Mouse (Mus musculus): ENCODE data around the gene Rnf41. TPM values are rescaled to one million over a fixed set of nuclear protein-coding genes. Genes with fewer than 3 reads are reported as not detected.

Rnf41 gene
- polyA plus RNA-seq, 1 experiment from 2014 or later = 40.8 TPM

DNA sequence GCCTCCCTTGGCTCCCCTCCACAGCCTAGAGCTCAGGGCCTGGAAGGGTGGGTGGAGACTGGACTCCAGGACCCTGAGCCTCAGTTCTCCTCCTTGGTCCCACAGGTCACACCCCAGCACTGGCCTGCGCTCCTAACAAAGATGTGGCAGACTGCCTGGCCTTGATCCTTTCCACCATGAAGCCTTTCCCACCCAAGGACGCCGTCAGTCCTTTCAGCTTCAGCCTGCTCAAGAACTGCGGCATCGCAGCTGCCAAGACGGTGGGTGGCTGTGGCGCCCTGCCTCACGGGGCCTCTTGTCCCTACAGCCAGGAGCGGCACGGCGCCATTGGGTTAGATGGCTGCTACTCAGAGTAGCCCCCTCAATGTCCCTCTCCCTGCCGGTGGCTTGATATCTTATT is 21.1 kb upstream of the Rnf41 start:
- Histone ChIP-seq H3K4me3 (no peak overlapping the region), H3K27me3 (no peaks in the 10 kb centered on the region), H3K9ac (no peak overlapping the region), H3K36me3 (peaks cover 97% of the 10 kb centered on the region), H3K4me2 (no peak overlapping the region), H3K4me1 (peaks cover 4% of the 10 kb centered on the region), H3K9me3 (no peaks in the 10 kb centered on the region), H3K27ac (no peak overlapping the region)
- 88% methylated on average over 12 of the region's 12 CpGs for WGBS
- ATAC-seq (ENCODE audit: insufficient number of reproducible peaks, low FRiP score, low TSS enrichment, low read depth) = no peak

- Histone ChIP-seq H3K4me3 (no peak overlapping the region), H3K27ac (no peak overlapping the region), H3K36me3 (peaks cover 97% of the 10 kb centered on the region), H3K4me2 (no peak overlapping the region), H3K9me3 (no peaks in the 10 kb centered on the region), H3K27me3 (no peaks in the 10 kb centered on the region), H3K4me1 (peaks cover 7% of the 10 kb centered on the region), H3K9ac (no peak overlapping the region)
- 85% methylated on average over 6 of the region's 6 CpGs for WGBS
- ATAC-seq (ENCODE audit: insufficient number of reproducible peaks, low FRiP score, low TSS enrichment, low read depth) = no peak
Observed at GRCm38 (mm10) chr10:128391850-128392249, 19.6 kb upstream of the Rnf41 start.

DNA sequence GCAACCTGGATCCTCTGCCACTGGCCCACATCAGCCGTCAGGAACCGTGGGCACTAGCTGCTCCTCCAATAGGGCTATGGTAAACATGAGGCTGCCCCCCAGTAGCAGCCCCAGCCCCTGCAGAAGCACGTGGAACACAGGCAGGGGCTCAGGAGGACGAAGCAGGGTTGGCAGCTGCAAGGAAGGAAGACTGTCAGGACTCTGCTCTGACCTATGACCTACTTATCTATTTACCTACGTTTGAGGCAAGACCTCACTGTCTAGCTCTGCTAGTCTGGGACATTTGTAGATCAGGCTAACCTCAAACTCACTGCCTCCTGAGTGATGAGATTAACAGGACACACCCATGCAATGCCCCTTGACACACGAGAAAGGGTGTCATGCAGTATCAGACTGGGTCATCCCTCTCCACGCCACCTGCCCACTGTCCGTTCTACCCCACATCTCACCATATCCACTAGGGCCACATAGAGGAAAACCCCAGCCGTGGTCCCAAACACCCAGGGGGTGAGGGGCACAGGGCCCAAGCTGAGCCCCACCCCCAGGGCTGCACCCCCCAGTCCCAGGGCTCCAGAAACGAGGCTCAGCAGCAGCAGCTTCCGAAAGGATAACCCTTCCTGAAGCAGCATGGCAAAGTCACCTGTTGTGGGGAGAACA is 15.3 kb upstream of the Rnf41 start:
- WGBS = 68% methylated on average over 11 of the region's 11 CpGs
- Histone ChIP-seq H3K27ac (no peak overlapping the region), H3K4me1 (peaks cover 17% of the 10 kb centered on the region), H3K9me3 (no peaks in the 10 kb centered on the region), H3K27me3 (no peaks in the 10 kb centered on the region), H3K36me3 (peaks cover 64% of the 10 kb centered on the region), H3K4me2 (no peak overlapping the region), H3K9ac (no peak overlapping the region), H3K4me3 (no peak overlapping the region)
- ATAC-seq (ENCODE audit: insufficient number of reproducible peaks, low FRiP score, low TSS enrichment, low read depth) = no peak

DNA sequence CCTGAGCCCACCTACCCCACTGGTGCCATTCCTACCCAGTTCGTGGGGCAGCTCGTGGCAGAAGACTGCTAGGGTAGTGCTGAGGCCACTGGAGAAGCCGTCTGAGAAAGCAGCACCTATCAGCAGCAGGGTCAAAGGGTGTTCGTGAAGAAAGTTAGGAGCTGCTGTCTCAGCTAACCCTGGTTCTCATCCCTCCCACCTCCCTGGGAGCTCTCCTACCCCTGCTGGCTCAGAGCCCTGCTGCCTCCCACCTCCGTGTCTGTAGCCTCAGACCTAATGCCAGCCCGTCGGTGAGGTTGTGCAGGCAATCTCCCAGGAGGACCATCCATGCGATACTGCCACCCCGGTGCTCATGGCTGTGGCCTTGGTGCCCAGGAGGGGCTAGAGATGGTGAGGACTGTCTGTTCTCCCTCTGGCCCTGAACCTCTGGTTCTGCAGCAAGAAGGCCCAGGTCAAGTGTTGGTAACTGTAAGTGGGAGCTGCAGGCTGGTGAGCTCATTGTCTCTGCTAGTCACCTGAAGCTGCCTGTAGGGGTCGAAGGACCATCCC is 14.7 kb upstream of the Rnf41 start:
- no peak overlapping the region for H3K4me3 ChIP-seq
- no peaks in the 10 kb centered on the region for H3K27me3 ChIP-seq
- ATAC-seq (ENCODE audit: insufficient number of reproducible peaks, low FRiP score, low TSS enrichment, low read depth) = no peak
- no peak overlapping the region for H3K4me2 ChIP-seq
- H3K27ac ChIP-seq = no peak overlapping the region
- peaks cover 17% of the 10 kb centered on the region for H3K4me1 ChIP-seq
- H3K36me3 ChIP-seq = peaks cover 57% of the 10 kb centered on the region
- WGBS = 69% methylated on average over 10 of the region's 10 CpGs
- H3K9me3 ChIP-seq = no peaks in the 10 kb centered on the region
- no peak overlapping the region for H3K9ac ChIP-seq

DNA sequence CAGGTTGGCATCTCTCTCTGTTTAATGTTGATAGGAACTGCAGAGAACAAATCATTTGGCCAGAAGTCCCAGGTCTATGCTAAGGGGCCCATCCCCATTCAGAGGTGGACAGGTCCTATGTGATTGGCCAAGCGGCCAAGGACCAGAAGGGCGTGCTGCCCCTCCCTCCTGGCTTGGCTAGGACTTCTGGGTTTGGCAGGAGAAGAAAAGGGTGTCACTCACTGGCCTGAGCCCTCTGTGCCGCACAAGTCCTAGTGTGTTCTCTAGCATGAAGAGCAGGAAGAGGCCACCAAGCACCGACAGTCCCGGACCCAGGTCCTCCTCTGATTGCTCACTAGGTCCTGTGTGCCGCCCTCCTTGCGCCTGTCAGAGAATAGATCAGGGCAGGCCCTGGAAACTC is 14.0 kb upstream of the Rnf41 start:
- Histone ChIP-seq H3K4me3 (no peak overlapping the region), H3K9me3 (no peaks in the 10 kb centered on the region), H3K9ac (no peak overlapping the region), H3K27me3 (no peaks in the 10 kb centered on the region), H3K27ac (no peak overlapping the region), H3K4me1 (peaks cover 17% of the 10 kb centered on the region), H3K4me2 (no peak overlapping the region), H3K36me3 (peaks cover 50% of the 10 kb centered on the region)
- no peak for ATAC-seq (ENCODE audit: insufficient number of reproducible peaks, low FRiP score, low TSS enrichment, low read depth)
- WGBS = 57% methylated on average over 7 of the region's 7 CpGs

- 23% methylated on average over 5 of the region's 5 CpGs for WGBS
- Histone ChIP-seq H3K9me3 (no peaks in the 10 kb centered on the region), H3K36me3 (peaks cover 25% of the 10 kb centered on the region), H3K27ac (no peak overlapping the region), H3K4me1 (peaks cover 13% of the 10 kb centered on the region), H3K9ac (no peak overlapping the region), H3K4me3 (no peak overlapping the region), H3K4me2 (no peak overlapping the region), H3K27me3 (no peaks in the 10 kb centered on the region)
- ATAC-seq (ENCODE audit: insufficient number of reproducible peaks, low FRiP score, low TSS enrichment, low read depth) = no peak; the same call in 1 of the 2 replicates
Observed at GRCm38 (mm10) chr10:128400338-128400737, 11.1 kb upstream of the Rnf41 start.

DNA sequence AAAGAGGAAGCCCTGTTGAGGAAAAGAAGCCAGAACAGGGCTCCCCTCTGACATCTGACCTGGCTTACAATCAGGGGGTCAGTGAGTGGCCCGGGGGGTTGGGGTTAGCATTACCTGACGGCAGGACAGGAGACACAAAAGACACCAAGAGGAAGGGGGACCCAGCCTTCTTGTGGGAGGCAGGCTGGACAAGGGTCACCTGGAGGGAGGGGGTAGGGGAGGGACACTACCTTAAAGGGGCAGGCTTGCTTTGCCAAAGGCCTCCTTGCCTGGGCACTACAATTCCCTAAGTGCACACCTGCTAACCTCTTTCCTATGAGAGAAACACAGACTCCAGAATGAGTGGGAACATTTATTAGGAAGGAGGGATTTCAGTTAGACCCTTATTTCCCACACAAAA is 10.4 kb upstream of the Rnf41 start, which contains the start of gene Slc39a5:
Gene Slc39a5 (minus strand): TSS at position 174 of the 400 bp plus-strand sequence.
- 22% methylated on average over 2 of the region's 2 CpGs for WGBS
- H3K9ac ChIP-seq = no peak within 1 kb of the TSS
- no peak within 1 kb of the TSS for H3K4me2 ChIP-seq
- no peak within 1 kb of the TSS for H3K27ac ChIP-seq
- peaks cover 13% of the 10 kb centered on the region for H3K4me1 ChIP-seq
- no peaks in the 10 kb centered on the region for H3K27me3 ChIP-seq
- ATAC-seq (ENCODE audit: insufficient number of reproducible peaks, low FRiP score, low TSS enrichment, low read depth) = no peak
- H3K36me3 ChIP-seq = peaks cover 21% of the 10 kb centered on the region
- H3K9me3 ChIP-seq = no peaks in the 10 kb centered on the region
- H3K4me3 ChIP-seq = no peak within 1 kb of the TSS

- Histone ChIP-seq H3K4me3 (no peak overlapping the region), H3K27me3 (no peaks in the 10 kb centered on the region), H3K9me3 (no peaks in the 10 kb centered on the region), H3K4me1 (peaks cover 12% of the 10 kb centered on the region), H3K27ac (no peak overlapping the region), H3K4me2 (no peak overlapping the region), H3K36me3 (peaks cover 20% of the 10 kb centered on the region; the same call in 1 of the 2 replicates), H3K9ac (no peak overlapping the region)
- 70% methylated on average over 9 of the region's 9 CpGs for WGBS
- no peak for ATAC-seq (ENCODE audit: insufficient number of reproducible peaks, low FRiP score, low TSS enrichment, low read depth)
Observed at GRCm38 (mm10) chr10:128401638-128402037, 9.8 kb upstream of the Rnf41 start.

- H3K4me1 ChIP-seq = peaks cover 16% of the 10 kb centered on the region
- peaks cover 17% of the 10 kb centered on the region; the same call in 1 of the 2 replicates for H3K36me3 ChIP-seq
- H3K9me3 ChIP-seq = no peaks in the 10 kb centered on the region
- ATAC-seq (ENCODE audit: insufficient number of reproducible peaks, low FRiP score, low TSS enrichment, low read depth) = no peak
- no peak overlapping the region for H3K4me2 ChIP-seq
- no peak overlapping the region for H3K4me3 ChIP-seq
- WGBS = 87% methylated on average over 7 of the region's 7 CpGs
- no peaks in the 10 kb centered on the region for H3K27me3 ChIP-seq
- no peak overlapping the region for H3K9ac ChIP-seq
- H3K27ac ChIP-seq = no peak overlapping the region
Observed at GRCm38 (mm10) chr10:128403931-128404330, 7.5 kb upstream of the Rnf41 start.

DNA sequence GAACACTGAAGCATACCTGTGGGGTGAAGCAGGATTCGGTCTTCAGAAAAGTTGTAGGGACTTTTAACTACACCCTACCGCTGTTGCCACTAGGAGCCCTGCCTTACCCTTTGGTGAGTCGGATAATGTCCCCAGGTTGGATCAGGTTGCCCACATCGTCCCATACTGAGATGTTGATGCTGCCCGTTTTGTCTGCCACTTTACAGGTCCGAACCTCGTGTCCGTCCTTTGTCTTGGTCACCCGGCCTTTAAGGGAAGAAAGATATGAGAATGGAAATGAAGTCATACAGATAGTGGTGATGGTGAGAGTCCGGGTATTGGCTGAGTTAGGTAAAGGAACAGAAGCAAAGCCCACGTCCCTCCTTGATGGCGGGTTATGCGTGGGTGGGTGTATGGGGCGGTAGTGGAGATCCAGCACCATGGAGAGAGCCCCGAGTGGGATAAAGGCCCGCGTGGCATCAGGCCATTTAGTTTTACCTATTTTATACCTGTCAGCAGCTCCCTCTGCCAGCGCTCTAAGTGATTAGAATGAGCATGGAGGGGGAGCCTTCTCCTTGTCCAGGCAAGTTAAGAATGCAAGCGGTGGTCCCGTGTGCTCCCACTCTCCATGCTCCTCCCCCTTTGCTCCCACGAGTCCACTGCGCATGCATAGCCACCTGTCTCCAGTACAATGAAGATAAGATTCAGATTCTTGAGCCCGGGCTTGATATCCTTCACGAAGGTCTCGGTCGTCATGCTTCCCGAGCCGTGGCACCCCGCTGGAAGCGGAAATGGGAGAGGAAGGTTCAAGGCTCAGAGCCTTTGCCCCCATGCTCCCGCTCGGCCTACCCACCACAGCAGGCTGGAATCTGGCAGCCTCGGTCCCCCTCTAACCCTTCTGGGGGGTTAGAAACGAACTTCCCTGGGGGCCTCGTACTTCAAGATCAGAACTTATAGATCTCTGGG is 2.6 kb upstream of the Rnf41 start:
- Histone ChIP-seq H3K36me3 (peaks cover 16% of the 10 kb centered on the region), H3K4me2 (peak overlapping the region; percentile 96), H3K9me3 (no peaks in the 10 kb centered on the region), H3K27ac (peak overlapping the region; percentile 78), H3K4me1 (peaks cover 37% of the 10 kb centered on the region), H3K27me3 (no peaks in the 10 kb centered on the region), H3K9ac (peak overlapping the region; percentile 62), H3K4me3 (peak overlapping the region; percentile 94)
- ATAC-seq (ENCODE audit: insufficient number of reproducible peaks, low FRiP score, low TSS enrichment, low read depth) = no peak
- WGBS = 19% methylated on average over 35 of the region's 35 CpGs

DNA sequence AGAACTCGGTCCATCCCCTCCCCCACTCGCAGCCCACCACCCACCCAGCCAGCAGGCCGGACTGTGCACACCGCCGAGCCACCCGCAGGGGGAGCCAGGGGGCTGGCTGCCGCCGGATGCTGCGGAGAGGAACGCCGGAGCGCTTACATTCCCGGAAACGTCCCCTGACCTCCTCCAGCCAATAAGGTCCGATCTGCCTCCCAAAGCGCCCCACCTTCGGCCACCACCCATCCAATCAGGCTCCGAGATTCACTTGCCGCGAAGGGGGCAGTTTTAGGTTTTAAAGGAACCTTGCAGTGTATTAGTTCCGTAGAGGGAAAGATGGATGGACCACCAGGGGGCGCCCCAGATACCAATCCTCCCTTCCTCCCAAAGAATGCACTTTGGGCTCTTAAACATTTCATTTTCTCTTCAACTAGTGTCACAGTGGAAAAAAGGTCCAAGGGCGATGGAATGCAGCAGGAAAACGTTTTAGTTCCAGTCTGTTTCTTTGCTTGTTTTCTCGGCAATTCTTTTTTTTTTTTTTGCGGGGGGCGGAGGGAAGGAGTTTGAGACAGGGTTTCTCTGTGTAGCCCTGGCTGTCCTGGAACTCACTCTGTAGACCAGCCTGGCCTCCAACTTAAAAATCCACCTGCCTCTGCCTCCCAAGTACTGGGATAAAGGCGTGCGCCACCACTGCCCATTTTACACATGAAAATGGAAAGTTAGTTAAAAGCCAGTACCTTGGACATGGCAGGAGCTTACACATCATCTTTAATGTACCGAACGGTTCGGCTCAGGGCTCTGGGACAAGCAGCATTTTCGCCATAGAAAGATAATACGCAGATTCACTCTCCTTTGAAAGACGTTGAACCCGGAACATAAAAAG is 1.5 kb upstream of the Rnf41 start:
- WGBS = 7% methylated on average over 36 of the region's 36 CpGs
- peak; percentile 91 for ATAC-seq (ENCODE audit: insufficient number of reproducible peaks, low FRiP score, low TSS enrichment, low read depth)
- H3K27ac ChIP-seq = peak overlapping the region; percentile 96
- peak overlapping the region; percentile 96 for H3K4me2 ChIP-seq
- H3K9me3 ChIP-seq = no peaks in the 10 kb centered on the region
- H3K36me3 ChIP-seq = peaks cover 24% of the 10 kb centered on the region
- H3K9ac ChIP-seq = peak overlapping the region; percentile 62
- no peaks in the 10 kb centered on the region for H3K27me3 ChIP-seq
- peak overlapping the region; percentile 94 for H3K4me3 ChIP-seq
- peaks cover 39% of the 10 kb centered on the region for H3K4me1 ChIP-seq

Data from limb, embryonic 15.5 days (tissue).